Mouse (Mus musculus): ENCODE results near the gene Htr3b. TPM values are rescaled to one million over a fixed set of nuclear protein-coding genes. Genes with fewer than 3 reads are reported as not detected.

Gene Htr3b
- total RNA-seq, 2 experiments from 2014 or later = not detected

DNA sequence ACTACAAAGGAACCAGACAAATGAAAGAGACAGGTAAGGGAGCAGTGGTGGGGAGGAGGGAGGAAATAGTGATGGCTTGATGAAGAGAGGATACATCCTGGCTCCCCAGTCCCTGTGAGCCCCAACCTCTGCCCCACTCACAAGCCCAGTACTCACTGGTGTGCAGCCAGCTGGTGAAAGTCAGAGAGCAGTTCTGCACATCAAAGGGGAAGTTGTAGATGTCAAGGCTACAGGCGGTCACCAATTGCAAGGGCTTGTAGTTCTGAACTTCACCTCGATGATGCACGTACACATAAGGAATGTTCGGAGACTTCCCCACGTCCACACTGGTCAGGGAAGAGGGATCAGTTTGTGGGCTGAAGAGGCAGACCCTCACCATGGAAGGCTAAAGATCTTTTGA, 60.4 kb downstream of the Htr3b start:
- no peak for DNase-seq
- Histone ChIP-seq H3K27ac (no peak overlapping the region), H3K4me3 (no peak overlapping the region)
- no peak for TF ChIP-seq CTCF (IDR thresholded peaks at IDR 0.05)
- intact Hi-C loops (cut with DNase I) = no loop called here

DNA sequence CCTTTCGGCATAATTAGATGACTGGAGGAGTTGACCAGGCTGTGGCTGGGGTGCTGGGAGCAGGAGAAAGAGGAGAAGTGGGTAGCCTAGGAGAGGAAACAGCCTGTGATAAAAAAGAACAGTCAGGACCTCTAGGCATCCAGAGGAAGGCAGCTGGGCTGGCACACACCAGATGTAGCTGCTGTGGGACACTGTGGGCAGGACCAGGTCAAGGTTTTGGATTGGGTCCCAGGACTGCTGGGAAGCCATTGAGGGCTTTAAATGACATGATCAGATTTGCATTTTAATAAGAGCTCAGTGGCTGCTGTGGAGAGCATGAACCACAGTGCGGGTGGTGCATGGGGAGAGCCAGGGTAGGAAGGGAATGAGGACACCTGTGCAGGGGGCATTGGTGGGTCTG, 61.0 kb downstream of the Htr3b start:
- H3K27ac ChIP-seq = no peak overlapping the region
- DNase-seq = no peak
- intact Hi-C loops (cut with DNase I) = no loop called here
- TF ChIP-seq CTCF (IDR thresholded peaks at IDR 0.05) = no peak
- H3K4me3 ChIP-seq = no peak overlapping the region

DNA sequence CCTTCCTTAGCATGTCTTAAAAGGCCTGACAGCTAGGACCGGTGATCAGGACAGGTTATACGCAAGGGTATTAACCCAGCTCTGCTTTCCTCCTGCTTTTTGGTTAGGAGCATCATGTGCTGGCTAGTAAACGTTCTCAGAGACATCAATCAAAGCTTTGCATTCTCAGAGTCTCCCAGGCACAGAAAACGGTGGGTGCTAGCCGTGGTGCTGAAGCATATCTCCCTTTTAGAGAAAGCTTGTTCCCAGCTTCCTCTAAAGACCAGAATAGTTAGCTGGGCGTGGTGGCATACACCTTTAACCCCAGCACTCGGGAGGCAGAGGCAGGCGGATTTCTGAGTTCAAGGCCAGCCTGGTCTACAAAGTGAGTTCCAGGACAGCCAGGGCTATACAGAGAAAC, 66.2 kb downstream of the Htr3b start:
- H3K27ac ChIP-seq = no peak overlapping the region
- TF ChIP-seq CTCF (IDR thresholded peaks at IDR 0.05) = no peak
- no peak overlapping the region for H3K4me3 ChIP-seq
- intact Hi-C loops (cut with DNase I) = no loop called here
- DNase-seq = no peak

DNA sequence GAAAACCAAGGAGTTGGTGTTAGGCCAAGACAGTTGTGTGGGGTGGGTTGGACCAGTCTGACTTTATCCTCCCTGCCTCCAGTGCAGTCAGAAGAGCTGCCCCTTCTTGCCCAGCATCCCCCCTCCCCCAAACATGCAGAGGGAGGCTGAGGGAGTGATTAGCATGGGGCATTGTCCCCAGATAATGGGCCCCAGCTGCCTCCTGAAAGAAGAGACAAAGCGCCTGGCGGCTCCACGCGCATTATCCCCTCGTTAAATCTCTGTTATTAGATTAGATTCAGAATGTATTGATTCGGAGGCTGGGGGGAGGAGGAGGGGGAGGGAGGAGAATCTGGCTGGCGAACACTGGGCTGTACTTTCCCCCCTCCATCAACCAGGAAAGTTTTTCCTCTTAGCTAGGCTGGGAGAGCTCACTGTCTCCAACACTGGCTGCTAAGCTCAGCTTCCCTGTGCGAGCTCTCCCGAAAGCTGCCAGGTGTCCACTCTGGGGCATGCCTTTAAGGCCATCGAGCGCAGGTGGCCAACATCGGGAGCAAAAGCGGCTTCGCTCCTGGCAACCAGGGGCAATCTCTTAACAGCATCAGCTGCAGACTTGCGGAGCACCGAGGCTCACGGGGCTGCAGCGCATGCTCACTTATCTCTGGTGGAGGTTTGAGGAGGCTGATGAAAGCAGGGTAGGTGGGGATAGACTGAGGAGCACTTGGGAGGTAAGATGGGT, 68.8 kb downstream of the Htr3b start:
- DNase-seq = no peak
- intact Hi-C loops (cut with DNase I) = loop anchor here (2.0 kb wide), 1 partner anchor 35 kb away; no protein-coding TSS in a partner anchor
- no peak for TF ChIP-seq CTCF (IDR thresholded peaks at IDR 0.05)
- Histone ChIP-seq H3K4me3 (no peak overlapping the region), H3K27ac (no peak overlapping the region)

DNA sequence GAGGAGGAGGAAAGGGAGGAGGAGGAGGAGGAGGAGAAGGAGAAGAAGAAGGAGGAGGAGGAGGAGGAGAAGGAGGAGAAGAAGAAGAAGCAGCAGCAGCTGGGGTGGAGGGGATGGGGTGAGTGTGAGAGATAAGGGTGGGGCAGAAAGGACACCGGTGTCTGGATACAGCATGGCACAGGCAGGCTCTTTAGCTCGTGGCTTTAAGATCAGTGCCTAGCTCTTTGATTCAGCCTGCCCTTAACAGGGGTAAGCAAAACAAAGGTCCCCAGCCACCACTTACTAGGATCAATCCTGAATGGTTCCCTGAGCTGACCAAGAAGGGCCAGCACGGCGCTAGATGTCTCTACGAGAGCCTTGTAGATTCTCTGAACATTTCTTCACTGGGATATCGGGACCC, 70.0 kb downstream of the Htr3b start:
- intact Hi-C loops (cut with DNase I) = loop anchor here (1.0 to 5.0 kb wide), 3 partner anchors 34 to 427 kb away; no protein-coding TSS in a partner anchor
- no peak for TF ChIP-seq CTCF (IDR thresholded peaks at IDR 0.05)
- DNase-seq = no peak
- Histone ChIP-seq H3K4me3 (no peak overlapping the region), H3K27ac (no peak overlapping the region)

DNA sequence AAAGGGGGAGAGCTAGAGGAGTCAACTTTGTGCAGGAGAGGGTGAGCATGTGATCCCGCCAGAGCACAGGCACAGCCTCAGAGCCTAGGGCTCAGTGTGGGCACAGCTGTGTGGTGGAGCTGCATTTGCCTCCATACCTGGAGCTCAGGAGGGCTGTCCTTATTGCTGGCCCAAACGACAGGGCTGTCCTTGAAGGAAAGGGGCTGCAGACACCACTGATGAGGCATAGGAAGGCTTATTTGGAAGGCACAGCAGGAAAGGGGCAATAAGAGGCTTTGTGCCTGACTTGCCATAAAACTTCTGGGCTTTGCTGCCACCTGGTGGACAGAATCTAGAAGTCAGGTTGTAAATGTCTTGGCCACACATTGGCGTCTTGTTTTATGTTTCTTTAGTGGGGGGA, 70.8 kb downstream of the Htr3b start:
- peak; percentile 76 for DNase-seq
- intact Hi-C loops (cut with DNase I) = loop anchor here (1.0 to 5.0 kb wide), 4 partner anchors 33 to 427 kb away; no protein-coding TSS in a partner anchor
- TF ChIP-seq CTCF (IDR thresholded peaks at IDR 0.05) = peak; percentile 77
- Histone ChIP-seq H3K4me3 (no peak overlapping the region), H3K27ac (no peak overlapping the region)

DNA sequence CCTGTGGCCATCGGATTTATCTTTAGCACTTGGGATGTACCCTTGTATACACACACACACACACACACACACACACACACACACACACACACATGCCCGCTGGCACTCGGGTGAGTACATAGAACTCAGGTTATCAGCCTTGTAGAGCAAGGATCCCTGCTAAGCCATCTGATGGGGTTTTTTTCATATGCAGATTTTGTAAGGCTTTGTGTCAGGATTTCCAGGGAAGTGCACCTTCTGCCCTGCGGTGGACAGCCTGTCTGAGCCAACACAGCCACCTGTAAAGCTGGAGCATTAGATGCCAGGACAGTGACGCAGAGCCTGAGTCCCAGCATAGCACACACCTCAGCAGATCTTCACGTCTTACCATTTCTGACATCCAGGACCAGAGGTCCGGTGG, 75.7 kb downstream of the Htr3b start:
- intact Hi-C loops (cut with DNase I) = no loop called here
- H3K4me3 ChIP-seq = no peak overlapping the region
- TF ChIP-seq CTCF (IDR thresholded peaks at IDR 0.05) = no peak
- DNase-seq = no peak
- H3K27ac ChIP-seq = no peak overlapping the region

Other genes with a start within 250 kb of the Htr3b start
- 100 to 1,000 TPM; 163 to 166 TPM for gene Zbtb16, start 128.8 kb downstream of the Htr3b start, total RNA-seq (2021)
- not detected for gene Htr3a, start 53.9 kb downstream of the Htr3b start, total RNA-seq (2021)
- gene Usp28, start 20.4 kb upstream of the Htr3b start, total RNA-seq (2021) = 10 to 100 TPM; 56.6 to 67.2 TPM
- gene Zw10, start 90.6 kb upstream of the Htr3b start, total RNA-seq (2021) = 1 to 10 TPM; 8.2 to 8.8 TPM
- under 1 TPM in 1 of 2 experiments, not detected in 1; 0.33 TPM for gene Tmprss5, start 116.3 kb upstream of the Htr3b start, total RNA-seq (2021)